Mouse (Mus musculus): ENCODE measurements around the gene Flt1.

DNA sequence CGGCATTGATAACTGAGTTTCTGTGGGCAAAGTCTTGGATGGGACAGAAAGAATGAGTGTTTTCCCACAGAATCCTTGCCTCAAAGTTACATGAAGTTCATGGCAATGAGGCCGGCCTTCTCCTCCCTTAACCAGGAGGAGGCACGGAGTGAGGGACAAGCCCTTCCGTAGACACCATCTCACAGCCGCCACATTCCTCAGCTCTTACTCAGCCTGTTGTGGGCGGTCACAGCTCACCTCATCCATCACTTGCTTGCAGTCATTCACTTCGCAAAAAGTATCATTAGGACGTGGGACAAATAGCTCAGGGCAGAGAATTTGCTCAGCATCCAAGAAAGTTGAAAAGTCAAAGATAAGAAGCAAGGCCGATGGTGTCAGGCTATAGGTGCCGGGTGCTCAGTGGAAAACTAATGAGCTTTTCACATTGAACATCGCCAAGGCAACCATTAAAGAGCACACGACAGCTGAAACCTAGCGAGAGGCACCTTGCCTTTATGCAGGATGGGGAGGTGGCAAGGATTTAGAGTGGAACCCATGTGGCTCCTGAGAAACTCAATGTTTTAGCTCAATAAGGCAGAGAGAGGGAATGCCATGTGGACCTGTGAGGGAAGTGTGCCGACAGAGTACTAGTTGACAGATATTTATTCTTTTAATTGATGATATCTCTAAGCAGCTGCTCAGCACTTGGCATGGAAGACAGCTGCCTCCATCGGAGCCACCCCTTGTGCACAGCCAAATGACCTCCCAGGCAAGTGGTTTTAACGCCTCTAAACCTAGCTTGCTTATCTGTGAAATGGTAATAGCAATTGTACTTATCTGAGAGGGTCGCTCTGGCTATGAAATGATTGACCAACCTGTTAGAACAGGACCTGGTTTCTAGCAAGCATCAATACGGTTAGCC is 124.1 kb downstream of the Flt1 start:
- TF ChIP-seq EP300 (IDR thresholded peaks at IDR 0.05; ENCODE audit: low read depth) (no peak), CTCF (IDR thresholded peaks at IDR 0.05; ENCODE audit: low read depth) (no peak)

All from liver, embryonic 14.5 days (tissue).